Mouse (Mus musculus): Measurements from ENCODE around the gene Scaf8.

DNA sequence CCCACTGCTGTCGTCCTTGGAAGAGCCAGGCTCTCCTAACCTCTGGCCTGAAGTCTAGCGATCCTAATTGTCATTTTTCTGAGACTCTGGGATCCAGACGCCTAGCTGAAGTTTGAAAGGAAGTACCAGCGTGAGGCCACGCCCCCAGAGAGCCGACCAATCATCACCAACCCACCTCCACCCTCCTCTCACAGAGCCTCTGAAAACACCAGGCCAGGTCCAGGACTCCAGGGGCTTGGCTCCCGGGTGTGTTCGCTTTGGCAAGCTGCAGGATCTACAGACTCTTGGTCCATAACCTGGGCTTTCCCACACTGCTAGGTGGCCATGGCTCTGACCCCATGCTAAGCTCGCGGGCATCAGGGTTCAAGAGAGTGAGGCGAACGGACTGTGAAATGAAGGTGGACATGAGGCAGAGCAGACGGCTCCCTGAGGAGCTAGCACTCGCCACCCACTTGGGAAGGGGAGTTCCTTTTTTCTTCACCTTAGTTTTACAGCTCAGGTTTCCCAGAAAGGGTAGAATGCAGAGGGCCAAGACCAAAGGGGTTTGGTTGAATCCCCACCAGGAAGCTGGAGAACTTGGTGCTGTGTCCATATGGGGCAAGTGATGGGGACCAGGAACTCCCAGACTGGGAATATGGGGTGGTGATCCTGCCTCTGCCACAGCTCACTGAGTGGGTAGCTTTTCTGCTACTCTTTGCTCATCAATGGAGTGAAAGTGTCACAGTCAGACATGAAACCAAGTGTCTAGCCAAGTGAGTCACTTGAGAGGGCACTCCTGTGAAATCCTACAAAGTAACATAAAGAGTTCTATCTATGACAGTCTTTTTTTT lies 12.2 kb upstream of the Scaf8 start:
- no peak for TF ChIP-seq CTCF (IDR thresholded peaks at IDR 0.05)
- TF ChIP-seq EP300 (IDR thresholded peaks at IDR 0.05; ENCODE audit: insufficient read depth, low read depth, low read length): no peak
- peak; percentile 44; the same call in 1 of the 2 replicates for TF ChIP-seq POLR2A (IDR thresholded peaks at IDR 0.05; ENCODE audit: insufficient read depth, low read depth, low read length)

All from heart, adult 2 months (tissue).